Mouse (Mus musculus) kidney, embryonic 15.5 days (tissue): ENCODE data around the gene Slc29a4. TPM values are rescaled to one million over a fixed set of nuclear protein-coding genes. Genes with fewer than 3 reads are reported as not detected.

Experiments
- ATAC-seq: fragments of 200-750 bp; cut with Nextera tagmentation; replicated peaks from 2 replicates; pipeline ENCODE4 v1.8.0; 2017; ENCODE audit warnings: moderate TSS enrichment; ENCODE audit not compliant: low FRiP score
- H3K27ac ChIP-seq: fragments of 300-500 bp; sonication (generic); 2 replicates; pipeline ENCODE4 v1.5.1; 2015; ENCODE audit warnings: mild to moderate bottlenecking, inconsistent platforms
- H3K27me3 ChIP-seq: fragments of 300-500 bp; sonication (generic); 2 replicates; pipeline ENCODE4 v1.6.1; 2015; ENCODE audit warnings: inconsistent platforms
- H3K36me3 ChIP-seq: fragments of 300-500 bp; sonication (generic); 2 replicates; pipeline ENCODE4 v1.6.1; 2015; ENCODE audit warnings: inconsistent platforms
- H3K4me1 ChIP-seq: fragments of 300-500 bp; sonication (generic); 2 replicates; pipeline ENCODE4 v1.6.1; 2015; ENCODE audit warnings: inconsistent platforms
- H3K4me2 ChIP-seq: fragments of 300-500 bp; sonication (generic); 2 replicates; pipeline ENCODE4 v1.6.1; 2015; ENCODE audit warnings: moderate library complexity, mild to moderate bottlenecking, inconsistent platforms
- H3K4me3 ChIP-seq: fragments of 300-500 bp; sonication (generic); replicated peaks from 2 replicates; pipeline ENCODE4 v1.5.1; 2015; ENCODE audit warnings: mild to moderate bottlenecking, inconsistent platforms
- H3K9ac ChIP-seq: fragments of 300-500 bp; sonication (generic); 2 replicates; pipeline ENCODE4 v1.6.1; 2015; ENCODE audit warnings: mild to moderate bottlenecking, inconsistent platforms
- H3K9me3 ChIP-seq: fragments of 300-500 bp; sonication (generic); replicated peaks from 2 replicates; pipeline ENCODE4 v1.6.1; 2016; ENCODE audit warnings: inconsistent platforms
- WGBS: fragments of 180-500 bp; shearing (Covaris S2); methylation state at CpG from one replicate; pipeline ENCODE4 v1.1.7; 2015; ENCODE audit warnings: mixed read lengths; 5-methylcytosine and 5-hydroxymethylcytosine counted together
- polyA plus RNA-seq: library from polyadenylated mRNA; unstranded; fragments of >200 nt; fragmentation: Nextera tagmentation; extraction: Ambion mirVana; gene quantifications from 2 replicates; pipeline ENCODE4 v1.2.1, GENCODE M21; 2015

Gene Slc29a4
- polyA plus RNA-seq, 1 experiment from 2014 or later = 6.4 TPM

DNA sequence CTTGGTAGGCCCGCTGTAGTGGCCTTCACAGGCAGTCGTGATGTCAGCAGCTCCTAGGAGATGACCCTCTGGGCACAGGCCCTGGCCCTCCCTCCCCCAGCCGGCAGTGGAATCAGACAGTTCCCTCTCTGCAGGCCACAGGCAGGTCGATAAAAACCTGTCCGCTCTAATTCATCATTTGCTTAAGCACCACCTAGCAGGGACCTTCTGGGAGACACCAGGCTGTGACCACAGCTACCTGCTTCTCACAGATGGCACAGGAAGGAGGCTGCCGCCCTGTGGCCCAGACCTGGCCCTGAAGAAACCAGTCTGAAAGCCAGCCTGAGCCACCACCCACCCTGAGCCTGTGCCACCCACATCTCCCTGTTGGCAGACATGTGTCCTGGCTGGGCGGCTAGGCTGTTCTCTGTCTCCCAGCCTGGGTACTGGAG is 14.2 kb upstream of the Slc29a4 start:
- Histone ChIP-seq H3K27me3 (no peaks in the 10 kb centered on the region), H3K4me2 (no peak overlapping the region), H3K4me3 (no peak overlapping the region), H3K9ac (no peak overlapping the region), H3K36me3 (no peaks in the 10 kb centered on the region), H3K4me1 (no peaks in the 10 kb centered on the region), H3K9me3 (no peaks in the 10 kb centered on the region), H3K27ac (no peak overlapping the region)
- no peak for ATAC-seq
- 54% methylated on average over 7 of the region's 7 CpGs for WGBS

DNA sequence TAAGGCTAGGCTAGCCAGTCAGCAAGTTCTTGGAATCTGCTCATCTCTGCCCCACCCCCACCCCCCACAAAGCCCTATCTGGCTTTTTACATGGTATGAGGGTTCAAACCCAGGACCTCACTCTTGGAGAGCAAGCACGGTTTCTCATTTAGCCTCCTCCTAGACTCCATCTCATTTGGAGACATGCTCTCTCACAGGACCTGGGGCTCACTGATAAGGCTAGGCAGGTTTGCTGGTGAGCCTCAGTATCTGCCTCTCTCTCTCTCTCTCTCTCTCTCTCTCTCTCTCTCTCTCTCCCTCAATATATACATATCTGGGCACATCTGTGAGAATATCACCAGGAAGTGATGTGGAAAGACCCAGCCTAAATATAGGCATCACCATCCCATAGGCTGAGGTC is 13.2 kb upstream of the Slc29a4 start:
- ATAC-seq = no peak
- Histone ChIP-seq H3K27ac (no peak overlapping the region), H3K9ac (no peak overlapping the region), H3K4me1 (no peaks in the 10 kb centered on the region), H3K9me3 (no peaks in the 10 kb centered on the region), H3K27me3 (no peaks in the 10 kb centered on the region), H3K4me3 (no peak overlapping the region), H3K36me3 (no peaks in the 10 kb centered on the region), H3K4me2 (no peak overlapping the region)
- 95% methylated on average over 1 of the region's 1 CpGs for WGBS

DNA sequence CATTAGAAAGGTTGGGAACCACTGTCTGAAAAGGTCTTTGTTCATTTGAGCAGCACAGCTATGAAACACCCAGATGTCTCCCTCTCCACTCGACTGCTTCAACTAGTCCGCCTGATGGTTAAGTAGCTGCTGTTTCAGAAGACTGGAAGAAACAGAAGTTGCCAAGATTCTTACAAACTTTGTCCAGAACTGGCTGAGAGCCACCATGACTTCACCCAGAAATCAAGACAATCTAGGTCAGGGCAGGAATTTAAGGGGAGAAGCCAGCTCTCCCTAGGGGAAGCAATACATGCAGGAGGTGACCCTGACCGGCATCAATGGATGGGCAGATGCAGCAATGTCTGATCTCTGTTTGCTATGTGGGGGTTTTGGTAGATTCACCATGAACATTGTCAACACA is 10.4 kb upstream of the Slc29a4 start:
- H3K27ac ChIP-seq = no peak overlapping the region
- no peak overlapping the region for H3K4me3 ChIP-seq
- no peak overlapping the region for H3K4me2 ChIP-seq
- H3K9me3 ChIP-seq = no peaks in the 10 kb centered on the region
- 92% methylated on average over 3 of the region's 3 CpGs for WGBS
- ATAC-seq = no peak
- H3K9ac ChIP-seq = no peak overlapping the region
- H3K27me3 ChIP-seq = no peaks in the 10 kb centered on the region
- no peaks in the 10 kb centered on the region for H3K4me1 ChIP-seq
- H3K36me3 ChIP-seq = no peaks in the 10 kb centered on the region

DNA sequence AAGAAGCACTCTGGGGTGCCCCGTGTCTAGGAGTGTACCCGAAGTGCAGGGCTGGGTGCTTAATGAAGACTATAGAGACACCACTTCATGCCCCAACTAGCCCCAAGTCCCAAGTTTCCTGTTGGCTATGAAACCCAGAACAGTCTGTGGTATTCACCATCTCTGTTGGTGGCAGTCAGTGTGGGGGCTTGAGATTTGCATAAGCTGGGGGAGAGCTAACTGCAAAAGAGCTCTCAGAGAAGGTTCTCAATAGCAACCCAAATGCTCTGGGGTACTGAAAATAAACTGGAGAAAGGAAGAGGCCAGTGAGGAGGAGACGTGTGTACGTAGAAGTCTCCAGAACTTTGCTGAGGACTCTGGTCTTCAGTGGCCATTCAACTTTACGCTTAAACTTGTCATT is 9.8 kb upstream of the Slc29a4 start:
- Histone ChIP-seq H3K9ac (no peak overlapping the region), H3K4me3 (no peak overlapping the region), H3K4me1 (no peaks in the 10 kb centered on the region), H3K27me3 (no peaks in the 10 kb centered on the region), H3K9me3 (no peaks in the 10 kb centered on the region), H3K4me2 (no peak overlapping the region), H3K27ac (no peak overlapping the region), H3K36me3 (no peaks in the 10 kb centered on the region)
- no peak for ATAC-seq
- WGBS = 85% methylated on average over 5 of the region's 5 CpGs

DNA sequence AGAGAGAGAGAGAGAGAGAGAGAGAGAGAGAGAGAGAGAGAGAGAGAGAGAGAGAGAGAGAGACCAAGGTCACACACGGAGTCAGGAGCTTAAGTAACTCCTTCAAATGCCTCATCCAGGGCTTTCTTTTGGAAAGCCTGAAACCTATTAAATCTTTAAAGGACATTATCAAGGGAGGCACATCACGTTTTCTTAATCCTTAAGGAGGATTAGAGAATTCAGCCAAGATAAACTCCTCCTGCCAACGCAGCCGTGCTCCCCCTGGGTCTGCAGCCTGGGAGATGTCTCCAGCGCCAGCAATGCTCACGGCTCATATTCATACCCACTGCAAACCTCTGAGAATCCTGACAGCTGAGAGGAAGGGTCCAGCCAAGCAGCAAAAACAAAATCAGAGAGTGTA is 3.4 kb upstream of the Slc29a4 start:
- H3K27me3 ChIP-seq = no peaks in the 10 kb centered on the region
- H3K4me2 ChIP-seq = no peak overlapping the region
- H3K9ac ChIP-seq = no peak overlapping the region
- ATAC-seq = no peak
- no peaks in the 10 kb centered on the region for H3K36me3 ChIP-seq
- WGBS = 57% methylated on average over 6 of the region's 6 CpGs
- H3K4me3 ChIP-seq = no peak overlapping the region
- H3K9me3 ChIP-seq = no peaks in the 10 kb centered on the region
- H3K27ac ChIP-seq = no peak overlapping the region
- no peaks in the 10 kb centered on the region for H3K4me1 ChIP-seq

DNA sequence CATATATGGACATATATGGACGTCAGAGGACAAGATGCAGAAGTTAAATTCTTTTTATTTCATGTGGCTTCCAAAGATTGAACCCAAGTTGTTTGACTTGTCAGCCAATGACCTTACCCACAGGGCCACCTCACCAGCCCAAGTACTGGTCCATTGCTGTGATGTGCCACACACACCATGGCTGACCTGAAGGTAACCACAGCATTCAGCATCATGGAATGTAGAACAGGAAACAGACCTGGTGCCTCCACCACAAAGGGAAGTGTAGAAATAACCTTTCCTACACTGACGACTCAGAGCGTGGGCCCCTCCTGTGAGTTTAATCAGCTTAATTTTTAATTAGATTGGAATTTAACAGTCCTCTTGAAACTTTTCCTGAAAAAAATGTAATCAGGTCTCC is 2.0 kb upstream of the Slc29a4 start:
- Histone ChIP-seq H3K27me3 (no peaks in the 10 kb centered on the region), H3K36me3 (no peaks in the 10 kb centered on the region), H3K27ac (no peak overlapping the region), H3K9ac (no peak overlapping the region), H3K4me1 (no peaks in the 10 kb centered on the region), H3K4me2 (no peak overlapping the region), H3K4me3 (no peak overlapping the region), H3K9me3 (no peaks in the 10 kb centered on the region)
- ATAC-seq = no peak
- WGBS = 80% methylated on average over 3 of the region's 3 CpGs

DNA sequence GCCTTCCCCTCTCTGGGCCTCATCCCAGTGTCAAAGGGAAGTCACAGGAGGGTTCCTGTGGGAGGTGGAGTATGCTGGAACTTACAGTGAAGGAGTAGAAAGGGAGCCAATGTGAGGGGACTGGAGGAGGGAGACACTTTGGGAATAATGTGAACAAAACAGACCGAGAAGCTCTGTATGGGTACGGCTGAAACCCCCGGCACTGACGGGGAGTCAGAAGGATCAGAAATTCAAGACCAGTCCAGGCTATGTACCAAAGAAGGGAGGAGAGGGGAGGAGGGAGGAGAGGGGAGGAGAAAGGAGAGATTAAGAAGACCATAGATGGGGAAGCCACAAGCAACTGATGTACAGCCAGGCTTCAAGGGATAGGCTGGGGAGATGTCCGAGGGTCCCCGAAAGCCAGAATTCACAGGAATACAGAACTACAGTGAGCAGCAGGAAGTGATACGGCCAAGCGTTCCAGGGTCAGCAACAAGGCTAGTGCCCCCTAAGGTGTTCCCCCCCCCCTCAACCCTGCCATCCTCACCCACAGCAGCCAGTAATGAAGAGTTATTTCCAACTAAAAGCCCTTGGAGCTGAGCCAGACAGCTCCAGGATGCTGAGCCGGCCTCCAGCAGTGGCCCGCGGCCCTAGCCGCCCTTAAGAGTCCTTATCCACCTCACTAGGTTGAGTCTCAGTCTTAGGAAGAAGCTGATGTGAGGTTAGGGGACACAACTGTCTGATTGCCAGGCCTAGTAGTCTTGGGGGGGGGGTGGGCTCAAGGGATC is 842 bp downstream of the Slc29a4 start:
- WGBS = 76% methylated on average over 12 of the region's 12 CpGs
- Histone ChIP-seq H3K9ac (no peak overlapping the region), H3K9me3 (no peaks in the 10 kb centered on the region), H3K4me2 (no peak overlapping the region), H3K36me3 (no peaks in the 10 kb centered on the region), H3K4me1 (no peaks in the 10 kb centered on the region), H3K4me3 (no peak overlapping the region), H3K27ac (no peak overlapping the region), H3K27me3 (peaks cover 8% of the 10 kb centered on the region; the same call in 1 of the 2 replicates)
- no peak for ATAC-seq

DNA sequence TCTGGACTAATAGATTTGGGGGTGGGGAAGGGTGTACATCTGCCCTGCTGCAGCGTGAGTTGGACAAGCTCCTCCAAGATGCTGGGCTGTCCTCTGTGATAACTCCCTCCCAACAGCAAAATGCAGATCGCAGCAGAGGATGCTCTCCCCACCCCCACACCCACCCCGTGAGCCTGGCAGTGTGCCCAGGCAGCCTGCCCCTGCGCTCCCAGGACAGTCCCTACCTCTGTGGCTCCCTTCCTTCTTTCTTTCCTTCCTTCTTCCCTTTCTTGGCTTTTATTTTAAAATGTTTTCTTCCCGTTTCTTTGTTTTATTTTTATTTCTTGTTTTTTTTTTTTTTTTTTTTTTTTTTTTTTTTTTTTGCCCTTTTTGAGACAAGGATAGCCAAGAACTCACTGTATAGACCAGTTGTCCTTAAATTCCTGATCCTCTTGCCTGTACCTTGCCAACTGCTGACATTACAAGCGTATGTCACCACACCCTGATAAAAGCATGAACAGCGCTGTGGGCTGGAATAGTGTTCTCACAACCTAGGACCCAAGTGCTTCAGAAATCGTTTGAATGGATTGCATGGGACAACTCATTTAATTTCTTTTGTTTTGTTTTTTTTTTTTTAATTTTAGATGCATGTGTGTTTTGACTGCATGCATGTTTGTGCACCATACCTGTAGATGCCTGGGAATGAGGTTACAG is 1.6 kb downstream of the Slc29a4 start:
- 53% methylated on average over 8 of the region's 8 CpGs for WGBS
- no peak overlapping the region for H3K4me2 ChIP-seq
- H3K9ac ChIP-seq = no peak overlapping the region
- no peak for ATAC-seq
- H3K27ac ChIP-seq = no peak overlapping the region
- H3K36me3 ChIP-seq = no peaks in the 10 kb centered on the region
- H3K4me1 ChIP-seq = no peaks in the 10 kb centered on the region
- peaks cover 11% of the 10 kb centered on the region; the same call in 1 of the 2 replicates for H3K27me3 ChIP-seq
- no peak overlapping the region for H3K4me3 ChIP-seq
- H3K9me3 ChIP-seq = no peaks in the 10 kb centered on the region

DNA sequence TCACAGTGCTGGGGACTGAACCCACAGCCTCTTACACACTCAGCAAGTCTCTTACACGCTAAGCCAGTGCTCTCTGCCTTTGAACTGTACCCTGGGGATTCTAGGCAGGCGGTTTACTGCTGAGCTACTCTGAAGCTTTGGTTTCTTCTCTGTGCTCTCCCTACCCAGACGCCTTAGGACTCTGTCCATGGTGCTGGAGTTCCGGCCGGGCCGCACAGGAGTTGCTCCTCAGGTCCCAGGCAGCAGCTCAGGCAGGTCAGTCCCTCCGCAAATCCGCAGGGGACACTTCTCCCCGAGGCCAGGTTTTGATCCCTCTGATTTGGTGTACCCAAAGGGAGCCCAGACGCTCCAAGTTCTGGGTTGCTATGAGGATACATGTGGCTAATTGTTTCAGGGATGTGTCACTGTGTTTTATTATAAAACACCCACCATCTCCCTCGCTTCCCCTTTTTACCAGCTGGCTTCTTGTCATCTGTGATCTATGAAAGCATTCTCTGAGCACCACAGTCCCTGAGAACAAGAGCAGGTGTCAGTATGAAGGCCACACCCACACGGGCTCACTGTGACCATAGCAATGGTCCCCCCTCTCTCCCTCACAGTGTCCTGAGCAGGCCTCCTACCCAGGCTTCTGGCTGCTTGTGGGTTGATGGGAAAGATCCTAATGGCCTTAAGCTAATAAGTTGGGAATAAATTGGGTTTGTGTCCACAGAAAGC is 2.5 kb downstream of the Slc29a4 start:
- H3K27me3 ChIP-seq = peaks cover 17% of the 10 kb centered on the region
- no peak overlapping the region for H3K4me3 ChIP-seq
- ATAC-seq = no peak
- H3K4me1 ChIP-seq = no peaks in the 10 kb centered on the region
- no peaks in the 10 kb centered on the region for H3K9me3 ChIP-seq
- H3K9ac ChIP-seq = no peak overlapping the region
- H3K4me2 ChIP-seq = no peak overlapping the region
- no peak overlapping the region for H3K27ac ChIP-seq
- no peaks in the 10 kb centered on the region for H3K36me3 ChIP-seq
- 12% methylated on average over 12 of the region's 12 CpGs for WGBS

DNA sequence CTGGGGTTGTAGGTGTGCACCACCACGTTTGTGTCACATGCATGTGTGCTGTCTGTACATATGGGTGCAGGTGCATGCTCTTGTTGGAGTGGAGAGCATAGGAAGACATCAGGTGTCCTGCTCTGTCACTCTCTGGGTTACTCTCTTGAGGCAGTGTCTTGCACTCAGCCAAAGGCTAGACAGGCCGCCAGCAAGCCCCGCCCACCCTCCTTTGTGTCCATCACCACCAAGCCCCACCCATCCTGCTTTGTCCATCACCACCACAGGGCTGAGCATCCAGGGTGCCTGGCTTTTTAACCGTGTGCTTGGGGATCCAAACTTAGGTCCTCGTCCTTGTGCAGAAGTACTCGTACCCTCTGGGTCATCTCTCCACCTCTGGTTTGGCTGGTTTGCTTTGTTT is 3.9 kb downstream of the Slc29a4 start:
- peaks cover 4% of the 10 kb centered on the region; the same call in 1 of the 2 replicates for H3K4me1 ChIP-seq
- no peak overlapping the region for H3K27ac ChIP-seq
- no peak overlapping the region for H3K4me2 ChIP-seq
- 30% methylated on average over 6 of the region's 6 CpGs for WGBS
- no peak overlapping the region for H3K4me3 ChIP-seq
- no peaks in the 10 kb centered on the region for H3K9me3 ChIP-seq
- no peak overlapping the region for H3K9ac ChIP-seq
- peaks cover 31% of the 10 kb centered on the region for H3K27me3 ChIP-seq
- ATAC-seq = no peak
- H3K36me3 ChIP-seq = no peaks in the 10 kb centered on the region

DNA sequence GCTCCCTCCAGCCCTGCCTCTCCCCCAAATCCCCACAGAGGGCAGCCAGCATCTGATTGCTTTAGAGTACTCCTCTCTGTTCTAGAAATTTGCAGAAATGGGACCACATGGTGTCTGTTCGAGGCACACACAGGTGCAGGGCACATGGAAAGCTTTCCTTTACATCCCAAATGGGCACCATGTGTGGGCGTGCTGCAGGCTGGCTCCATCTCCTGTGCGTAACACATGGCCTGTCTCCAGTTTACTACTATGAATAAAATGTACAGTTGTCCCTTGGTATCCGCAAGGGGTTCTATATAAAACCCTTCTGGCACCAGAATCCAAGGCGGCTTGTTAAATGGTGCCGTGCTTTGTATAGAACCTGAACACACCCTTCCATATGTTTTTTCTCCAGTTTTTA is 4.6 kb downstream of the Slc29a4 start:
- 90% methylated on average over 6 of the region's 6 CpGs for WGBS
- no peaks in the 10 kb centered on the region for H3K36me3 ChIP-seq
- no peak overlapping the region for H3K27ac ChIP-seq
- H3K4me1 ChIP-seq = peaks cover 10% of the 10 kb centered on the region
- no peak overlapping the region for H3K9ac ChIP-seq
- peaks cover 36% of the 10 kb centered on the region for H3K27me3 ChIP-seq
- H3K4me2 ChIP-seq = no peak overlapping the region
- no peak overlapping the region for H3K4me3 ChIP-seq
- no peaks in the 10 kb centered on the region for H3K9me3 ChIP-seq
- no peak for ATAC-seq

DNA sequence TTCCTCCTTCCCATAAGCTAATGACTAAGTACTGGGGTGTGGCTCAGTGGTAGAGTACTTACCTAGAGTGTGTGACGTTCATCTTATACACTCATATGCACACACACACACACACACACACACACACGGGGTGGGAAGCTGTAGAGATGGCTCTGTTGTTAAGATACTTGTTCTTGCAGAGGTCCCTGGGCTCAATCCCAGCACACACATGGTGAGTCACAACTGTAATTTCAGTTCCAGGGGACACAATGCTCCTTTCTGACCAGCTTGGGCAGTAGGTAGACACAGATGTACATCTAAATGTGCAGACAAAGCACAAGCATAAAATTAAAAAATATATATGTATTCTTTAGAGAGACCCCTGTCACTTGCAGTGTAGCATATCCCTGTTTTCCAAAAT is 5.4 kb downstream of the Slc29a4 start:
- H3K27ac ChIP-seq = no peak overlapping the region
- peaks cover 41% of the 10 kb centered on the region for H3K27me3 ChIP-seq
- no peaks in the 10 kb centered on the region for H3K9me3 ChIP-seq
- no peak overlapping the region for H3K4me2 ChIP-seq
- no peak for ATAC-seq
- H3K4me1 ChIP-seq = peaks cover 18% of the 10 kb centered on the region
- 64% methylated on average over 2 of the region's 2 CpGs for WGBS
- H3K36me3 ChIP-seq = no peaks in the 10 kb centered on the region
- no peak overlapping the region for H3K9ac ChIP-seq
- H3K4me3 ChIP-seq = no peak overlapping the region
